Mouse (Mus musculus) ES-E14 (cell line): ENCODE results near the gene Tmem72. TPM values are rescaled to one million over a fixed set of nuclear protein-coding genes. Genes with fewer than 3 reads are reported as not detected.

Source experiments
- DNase-seq: peaks from one replicate; pipeline ENCODE4 v3.0.0-alpha.2; 2013; ENCODE audit warnings: low read depth, low spot score
- H3K27ac ChIP-seq: 2 replicates; pipeline ENCODE4 v1.5.1; 2012; ENCODE audit warnings: low read depth, mild to moderate bottlenecking, low read length, moderate library complexity, mixed read lengths; ENCODE audit not compliant: poor library complexity, insufficient read depth, severe bottlenecking
- H3K36me3 ChIP-seq: 2 replicates; pipeline ENCODE4 v1.6.1; 2012; ENCODE audit warnings: mild to moderate bottlenecking, low read length, moderate library complexity, mixed read lengths; ENCODE audit not compliant: control insufficient read depth, poor library complexity, insufficient read depth, severe bottlenecking
- H3K4me1 ChIP-seq, 2 experiments: fragments of 150-350 bp in 1 of 2; sonication (generic) in 1 of 2; 2 replicates each; pipeline ENCODE4 v1.6.1; 2012; ENCODE audit warnings: low read length in 2 of 2, mild to moderate bottlenecking in 1 of 2, mixed read lengths in 1 of 2; ENCODE audit not compliant: control insufficient read depth in 2 of 2, insufficient read depth in 2 of 2, poor library complexity in 1 of 2
- H3K4me3 ChIP-seq, 2 experiments: fragments of 150-350 bp in 1 of 2; sonication (generic) in 1 of 2; 2 replicates each; pipeline ENCODE4 v1.5.1; 2012; ENCODE audit warnings: low read length in 2 of 2, low read depth in 1 of 2, mild to moderate bottlenecking in 1 of 2, mixed read lengths in 1 of 2; ENCODE audit not compliant: insufficient read depth in 1 of 2, poor library complexity in 1 of 2, severe bottlenecking in 1 of 2
- H3K9ac ChIP-seq: 2 replicates; pipeline ENCODE4 v1.6.1; 2012; ENCODE audit warnings: low read depth, mild to moderate bottlenecking, low read length, mixed read lengths; ENCODE audit not compliant: poor library complexity, insufficient read depth, severe bottlenecking
- H3K9me3 ChIP-seq: fragments of 150-350 bp; sonication (generic); 2 replicates; pipeline ENCODE4 v1.6.1; 2012; ENCODE audit warnings: low read depth, mild to moderate bottlenecking, low read length; ENCODE audit not compliant: control insufficient read depth, insufficient read depth
- CHD2 ChIP-seq: IDR thresholded peaks from 2 replicates; pipeline ENCODE4 v1.6.1; 2014; ENCODE audit warnings: mild to moderate bottlenecking, low read depth, low read length, inconsistent platforms
- HCFC1 ChIP-seq: IDR thresholded peaks from 2 replicates; pipeline ENCODE4 v1.6.1; 2012; ENCODE audit warnings: low read length, inconsistent platforms, borderline replicate concordance; ENCODE audit not compliant: insufficient read depth
- MAFK ChIP-seq: IDR thresholded peaks from 2 replicates; pipeline ENCODE4 v1.6.1; 2014; ENCODE audit warnings: mild to moderate bottlenecking, low read depth, low read length, inconsistent platforms; ENCODE audit not compliant: insufficient read depth
- ZC3H11A ChIP-seq: IDR thresholded peaks from 2 replicates; pipeline ENCODE4 v1.6.1; 2012; ENCODE audit warnings: low read depth, mild to moderate bottlenecking, inconsistent platforms, low read length, borderline replicate concordance
- ZNF384 ChIP-seq: IDR thresholded peaks from 2 replicates; pipeline ENCODE4 v1.6.1; 2012; ENCODE audit warnings: low read depth, low read length, inconsistent platforms
- in situ Hi-C, 2 experiments: fragments of 600-800 bp; cut with MboI; formaldehyde crosslinking; loops; one replicate each; pipeline ENCODE4 v1.15.1; 2025; ENCODE audit warnings: low sequenced_read_pairs in 2 of 2, inconsistent platforms in 1 of 2; ENCODE audit not compliant: unreplicated experiment in 2 of 2
- total RNA-seq: library from RNA; depleted of rRNA; stranded (reverse); fragments of 300-350 nt; gene quantifications from 2 replicates; pipeline ENCODE4 v1.2.3, GENCODE M21; 2012

Tmem72 gene
- total RNA-seq, 1 experiment, result 0.62 TPM

- Histone ChIP-seq H3K36me3 (no peaks in the 10 kb centered on the region), H3K9me3 (no peaks in the 10 kb centered on the region), H3K9ac (no peak overlapping the region), H3K27ac (no peak overlapping the region), H3K4me3 (no peak overlapping the region), H3K4me1 (peaks cover 0 to 3% of the 10 kb centered on the region in 2 experiments; a peak in 1 of 4 replicates)
- no peak for TF ChIP-seq ZC3H11A
- no peak for TF ChIP-seq MAFK
- TF ChIP-seq ZNF384, result no peak
- no peak for TF ChIP-seq HCFC1
- no peak for TF ChIP-seq CHD2
- in situ Hi-C loops, result no loop called here
- no peak for DNase-seq
Measured at GRCm38 (mm10) chr6:116636581-116637235, 80.0 kb downstream of the Tmem72 start.

- Histone ChIP-seq H3K9me3 (no peaks in the 10 kb centered on the region), H3K9ac (no peak overlapping the region), H3K36me3 (no peaks in the 10 kb centered on the region), H3K4me1 (peaks cover 0 to 3% of the 10 kb centered on the region in 2 experiments; a peak in 1 of 4 replicates), H3K4me3 (no peak overlapping the region), H3K27ac (no peak overlapping the region)
- in situ Hi-C loops, result no loop called here
- TF ChIP-seq ZC3H11A (no peak), CHD2 (no peak), HCFC1 (no peak), MAFK (no peak)
- no peak for DNase-seq
Measured at GRCm38 (mm10) chr6:116635251-116636180, 81.2 kb downstream of the Tmem72 start.

- Histone ChIP-seq H3K27ac (no peak overlapping the region), H3K9ac (no peak overlapping the region), H3K36me3 (no peaks in the 10 kb centered on the region), H3K4me3 (no peak overlapping the region), H3K9me3 (no peaks in the 10 kb centered on the region), H3K4me1 (0 out of 4 replicates have a peak, but pooled peaks cover 0 to 2% of the 10 kb centered on the region in 2 experiments)
- TF ChIP-seq ZC3H11A (no peak), CHD2 (no peak), HCFC1 (no peak), MAFK (no peak), ZNF384 (no peak)
- no peak for DNase-seq
- in situ Hi-C loops, result no loop called here
Measured at GRCm38 (mm10) chr6:116633741-116634695, 82.7 kb downstream of the Tmem72 start.

GRCm38 (mm10) chr6:116632129-116632528 lies 84.6 kb downstream of the Tmem72 start:
- H3K36me3 ChIP-seq, result no peaks in the 10 kb centered on the region
- no peak overlapping the region for H3K4me3 ChIP-seq
- no peak overlapping the region for H3K27ac ChIP-seq
- in situ Hi-C loops, result no loop called here
- no peak overlapping the region for H3K9ac ChIP-seq
- TF ChIP-seq ZNF384 (no peak), ZC3H11A (no peak), CHD2 (no peak), MAFK (no peak), HCFC1 (no peak)
- H3K4me1 ChIP-seq, result 0 out of 4 replicates have a peak, but pooled peaks cover 0 to 2% of the 10 kb centered on the region in 2 experiments
- no peak for DNase-seq
- H3K9me3 ChIP-seq, result no peaks in the 10 kb centered on the region
